Mouse (Mus musculus) embryo, embryonic 9.5 days (tissue): ENCODE data around the gene Aen.

Experiments
- DNase-seq: peaks from one replicate; pipeline ENCODE4 v3.0.0-alpha.2; 2017; ENCODE audit errors: extremely low spot score

Aen gene

DNA sequence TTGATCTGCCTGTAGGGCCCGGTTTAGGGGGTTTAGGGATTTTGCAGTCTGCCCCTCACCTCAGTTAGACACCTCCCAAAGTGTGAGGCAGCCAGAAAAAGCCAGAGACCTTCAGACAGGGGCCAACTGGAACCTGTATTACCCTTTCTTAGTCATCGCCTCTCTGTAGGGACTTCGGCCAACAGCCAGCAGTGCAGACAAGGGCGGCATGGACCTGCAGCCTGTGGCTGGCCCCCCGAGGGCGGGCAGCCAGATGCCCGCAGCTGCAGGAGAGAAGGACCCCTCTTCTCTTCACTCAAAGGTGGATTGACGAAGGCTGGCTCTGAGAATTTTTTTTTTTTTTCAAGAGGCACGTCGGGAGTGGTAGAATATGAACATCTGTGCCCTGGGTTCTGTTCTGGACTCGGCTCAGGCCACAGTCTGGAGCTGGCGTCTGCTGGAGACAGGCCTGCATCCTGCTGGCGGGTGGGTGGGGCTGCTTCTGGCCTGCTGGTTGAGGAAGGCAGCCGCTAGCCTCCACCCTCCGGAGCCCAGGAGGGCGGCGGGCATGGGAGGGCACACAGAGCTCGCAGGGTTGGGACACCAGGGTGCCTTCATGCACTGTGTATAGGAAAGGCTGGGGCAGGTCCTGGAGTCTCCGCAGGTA is 43.4 kb downstream of the Aen start:
- no peak for DNase-seq

DNA sequence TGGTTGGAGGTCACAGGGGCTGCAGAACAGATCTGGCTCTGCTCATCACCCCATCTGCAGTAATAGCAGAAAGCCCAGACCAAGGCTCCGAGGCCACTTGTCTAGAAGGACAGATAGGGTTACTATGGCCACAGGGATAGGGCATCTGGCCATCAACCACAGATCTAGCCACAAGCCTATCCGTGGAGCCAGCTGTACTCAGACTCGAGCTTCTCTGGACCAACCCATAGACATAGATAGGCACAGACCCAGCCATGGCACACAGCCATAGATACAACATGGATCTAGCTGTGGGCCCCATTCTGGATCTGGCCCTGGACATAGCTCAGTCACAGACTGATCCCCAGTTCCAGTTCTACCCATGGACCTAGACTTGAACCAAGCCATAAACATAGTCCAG is 45.3 kb downstream of the Aen start:
- no peak for DNase-seq

DNA sequence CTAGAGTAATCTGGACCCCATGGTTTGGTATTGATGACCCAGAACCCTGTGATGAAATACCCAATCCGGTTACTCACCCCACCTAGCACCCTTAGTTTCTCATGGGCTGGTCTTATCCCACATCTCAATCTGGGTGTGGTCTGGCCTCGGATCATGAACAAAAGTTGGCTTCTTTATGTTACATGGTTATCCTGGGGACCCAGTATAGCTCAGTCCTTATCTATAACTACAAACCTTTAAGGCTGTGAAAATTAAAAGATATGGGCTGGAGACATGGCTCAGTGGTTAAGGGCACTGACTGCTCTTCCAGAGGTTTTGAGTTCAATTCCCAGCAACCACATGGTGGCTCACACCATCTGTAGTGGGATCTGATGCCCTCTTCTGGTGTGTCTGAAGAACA is 46.9 kb downstream of the Aen start:
- no peak for DNase-seq

DNA sequence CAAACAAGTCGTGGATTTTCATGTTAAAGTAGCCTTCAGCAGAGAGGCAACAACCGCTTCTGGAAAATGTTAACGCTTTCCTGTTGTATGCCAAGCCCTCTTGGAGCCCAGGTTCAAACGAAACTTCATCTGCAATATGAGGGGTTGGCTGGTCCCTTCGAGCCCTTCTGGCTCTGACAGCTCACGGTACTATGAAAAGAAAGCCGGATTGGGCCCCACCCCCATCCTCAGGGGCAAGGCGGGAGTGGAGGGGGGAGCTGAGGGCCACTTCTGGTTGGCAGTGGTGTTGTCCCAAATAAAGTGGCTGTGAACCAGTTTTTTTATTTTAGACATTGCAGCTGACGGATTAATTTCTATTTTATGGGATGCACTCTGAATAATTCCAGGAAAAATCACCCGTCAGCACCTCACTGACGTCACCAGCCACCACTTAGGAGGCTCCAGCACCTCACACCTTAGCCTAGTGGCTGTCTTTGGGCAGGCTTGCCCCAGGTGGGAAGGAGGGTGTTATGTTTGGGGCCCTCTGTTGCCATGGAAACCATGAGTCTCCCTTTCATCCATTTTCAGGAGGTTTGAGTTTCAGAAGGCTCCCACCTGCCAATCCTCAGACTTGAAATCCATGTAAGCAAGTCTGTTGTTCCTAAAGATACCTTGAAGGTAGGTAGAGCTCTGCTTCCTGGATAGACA is 58.4 kb downstream of the Aen start:
- DNase-seq = no peak

DNA sequence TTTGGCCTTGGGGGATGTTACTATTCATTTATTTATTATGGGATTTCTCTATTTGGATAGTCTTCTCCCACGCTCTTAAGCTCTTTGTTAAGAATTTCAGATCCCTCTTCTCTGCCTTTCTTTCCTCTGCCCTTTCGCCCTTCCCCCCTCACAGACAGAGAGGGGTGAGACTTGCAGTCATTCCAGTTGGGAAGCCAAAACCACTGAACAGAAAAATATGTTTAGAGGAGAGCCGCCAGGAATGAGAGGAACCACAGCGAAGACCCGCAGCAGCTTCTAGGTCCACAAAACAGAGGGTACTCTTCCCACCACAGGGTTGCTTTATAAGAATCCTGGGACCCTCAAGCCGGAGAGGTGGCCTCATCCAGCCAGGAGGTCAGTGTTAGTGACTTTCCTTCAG is 59.0 kb downstream of the Aen start:
- DNase-seq = no peak

DNA sequence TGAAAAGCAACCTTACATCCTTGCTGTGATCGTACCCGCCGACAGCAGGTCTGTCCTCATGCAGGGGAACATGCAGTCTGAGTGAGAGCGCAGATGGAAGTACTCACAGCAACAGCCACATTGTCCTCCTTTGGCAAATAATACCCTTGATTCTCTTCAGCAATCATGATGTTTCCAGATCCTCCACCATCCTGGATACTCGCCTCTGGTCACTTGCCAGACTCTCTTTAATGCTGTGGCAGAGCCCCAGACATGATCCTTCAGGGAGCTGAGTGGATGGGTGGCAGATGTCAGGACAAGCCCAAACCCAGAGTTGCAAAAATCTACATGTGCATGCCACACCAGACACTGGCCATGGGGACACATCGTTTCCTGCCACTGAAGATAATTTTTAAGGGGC is 59.4 kb downstream of the Aen start:
- DNase-seq = no peak

DNA sequence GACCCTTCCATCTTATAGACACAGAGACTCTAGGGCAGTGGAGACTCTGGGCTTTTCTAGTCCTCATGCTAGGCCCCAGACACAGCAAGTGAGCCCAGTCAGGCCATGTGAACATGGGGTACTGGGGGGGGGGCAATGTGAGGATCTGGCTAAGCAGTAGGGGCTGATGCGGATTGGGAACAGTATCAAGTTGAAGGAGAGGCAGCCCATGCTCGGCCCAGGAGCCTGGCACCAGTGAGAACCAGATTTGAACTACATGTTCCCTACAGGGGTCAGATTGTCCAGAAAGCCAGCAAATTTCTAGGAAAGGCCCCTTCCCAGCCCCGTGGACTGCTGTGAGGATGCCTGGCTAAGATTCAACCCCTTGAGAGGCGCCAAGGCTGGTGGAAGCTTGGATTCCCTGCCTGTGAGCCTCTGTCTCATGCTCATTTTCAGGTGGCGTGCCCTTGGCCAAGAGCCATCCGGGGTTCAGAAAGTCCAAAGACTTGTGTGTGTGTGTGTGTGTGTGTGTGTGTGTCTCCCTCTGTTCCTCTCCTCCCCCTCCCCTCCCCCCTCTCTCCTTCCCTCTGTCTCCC is 62.9 kb downstream of the Aen start:
- DNase-seq = no peak
